Mouse (Mus musculus): ENCODE results near the gene Map3k11. TPM values are rescaled to one million over a fixed set of nuclear protein-coding genes. Genes with fewer than 3 reads are reported as not detected.

Map3k11 gene
- polyA plus RNA-seq, 1 experiment from 2014 or later, result 10.0 TPM

DNA sequence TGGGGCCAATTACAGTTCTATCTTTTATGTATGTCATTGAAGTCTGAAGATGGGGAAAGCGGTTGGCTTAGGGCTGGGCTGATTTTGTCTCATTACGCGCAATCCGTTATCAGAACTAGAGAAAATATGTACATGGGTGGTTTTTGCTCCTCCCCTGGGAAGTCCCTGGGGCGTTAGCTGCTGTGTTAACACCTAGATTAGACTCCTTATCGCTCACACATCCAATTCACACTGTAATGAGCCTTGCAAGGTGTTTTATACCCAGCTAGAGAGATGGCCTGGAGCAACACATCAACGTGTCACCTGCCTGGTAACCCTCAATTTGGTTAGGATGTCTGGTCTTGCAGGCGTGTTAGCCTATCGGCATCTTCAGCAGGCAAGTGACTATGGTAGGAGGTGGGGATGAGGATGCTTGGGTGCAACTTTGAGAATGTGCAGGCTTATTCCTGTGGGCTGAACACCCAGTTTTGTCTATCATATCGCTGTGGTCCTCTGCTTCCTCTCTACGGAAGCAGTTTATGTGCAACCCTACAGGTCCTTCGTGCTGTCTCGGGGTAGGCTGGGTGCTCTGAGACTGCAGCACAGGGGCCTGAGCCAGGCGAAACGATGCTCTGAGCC is 38.5 kb downstream of the Map3k11 start:
- Histone ChIP-seq H3K9ac (replicated peaks; ENCODE audit: low read depth, low read length) (peak overlapping the region; percentile 62), H3K27me3 (replicated peaks; ENCODE audit: control insufficient read depth, insufficient read depth, low read length) (no peaks in the 10 kb centered on the region), H3K27ac (ENCODE audit: low read length) (no peak overlapping the region), H3K4me2 (ENCODE audit: low read length) (peak overlapping the region; percentile 100), H3K4me1 (replicated peaks; ENCODE audit: control insufficient read depth, insufficient read depth, low read length) (peaks cover 60% of the 10 kb centered on the region), H3K36me3 (ENCODE audit: control insufficient read depth, insufficient read depth) (peaks cover 5% of the 10 kb centered on the region), H3K4me3 (replicated peaks; ENCODE audit: low read length) (peak overlapping the region; percentile 86), H3K9me3 (ENCODE audit: control insufficient read depth, low read length) (no peaks in the 10 kb centered on the region)
- WGBS, result 78% methylated on average over 15 of the region's 15 CpGs
- ATAC-seq, result no peak

DNA sequence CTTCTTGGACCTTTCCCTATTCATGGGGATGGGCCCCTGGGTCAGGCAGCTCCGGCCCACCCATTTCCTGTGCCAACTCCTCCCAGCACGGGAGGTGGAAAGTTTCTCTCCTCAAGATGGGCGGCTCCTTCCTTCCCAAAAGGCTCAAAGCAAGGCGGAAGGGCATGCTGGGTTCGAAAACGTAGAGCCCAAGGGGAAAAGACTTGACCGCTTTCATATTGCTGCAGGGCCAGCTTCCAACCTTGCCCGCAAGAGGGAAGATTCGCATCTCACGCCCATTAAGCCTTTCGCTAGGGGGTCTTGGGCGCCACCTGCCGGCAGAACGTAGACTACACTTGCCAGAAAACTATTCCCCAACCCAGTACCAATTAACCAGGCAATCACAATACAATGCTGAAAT is 39.2 kb downstream of the Map3k11 start:
- H3K27ac ChIP-seq (ENCODE audit: low read length), result peak overlapping the region; percentile 91; the same call in 1 of the 2 replicates
- peaks cover 60% of the 10 kb centered on the region for H3K4me1 ChIP-seq (replicated peaks; ENCODE audit: control insufficient read depth, insufficient read depth, low read length)
- H3K4me3 ChIP-seq (replicated peaks; ENCODE audit: low read length), result peak overlapping the region; percentile 86
- WGBS, result 4% methylated on average over 14 of the region's 14 CpGs
- peak overlapping the region; percentile 100 for H3K4me2 ChIP-seq (ENCODE audit: low read length)
- no peaks in the 10 kb centered on the region for H3K9me3 ChIP-seq (ENCODE audit: control insufficient read depth, low read length)
- no peak for ATAC-seq
- H3K27me3 ChIP-seq (replicated peaks; ENCODE audit: control insufficient read depth, insufficient read depth, low read length), result no peaks in the 10 kb centered on the region
- no peaks in the 10 kb centered on the region; the same call in none of the 2 replicates for H3K36me3 ChIP-seq (ENCODE audit: control insufficient read depth, insufficient read depth)
- peak overlapping the region; percentile 99 for H3K9ac ChIP-seq (replicated peaks; ENCODE audit: low read depth, low read length)

DNA sequence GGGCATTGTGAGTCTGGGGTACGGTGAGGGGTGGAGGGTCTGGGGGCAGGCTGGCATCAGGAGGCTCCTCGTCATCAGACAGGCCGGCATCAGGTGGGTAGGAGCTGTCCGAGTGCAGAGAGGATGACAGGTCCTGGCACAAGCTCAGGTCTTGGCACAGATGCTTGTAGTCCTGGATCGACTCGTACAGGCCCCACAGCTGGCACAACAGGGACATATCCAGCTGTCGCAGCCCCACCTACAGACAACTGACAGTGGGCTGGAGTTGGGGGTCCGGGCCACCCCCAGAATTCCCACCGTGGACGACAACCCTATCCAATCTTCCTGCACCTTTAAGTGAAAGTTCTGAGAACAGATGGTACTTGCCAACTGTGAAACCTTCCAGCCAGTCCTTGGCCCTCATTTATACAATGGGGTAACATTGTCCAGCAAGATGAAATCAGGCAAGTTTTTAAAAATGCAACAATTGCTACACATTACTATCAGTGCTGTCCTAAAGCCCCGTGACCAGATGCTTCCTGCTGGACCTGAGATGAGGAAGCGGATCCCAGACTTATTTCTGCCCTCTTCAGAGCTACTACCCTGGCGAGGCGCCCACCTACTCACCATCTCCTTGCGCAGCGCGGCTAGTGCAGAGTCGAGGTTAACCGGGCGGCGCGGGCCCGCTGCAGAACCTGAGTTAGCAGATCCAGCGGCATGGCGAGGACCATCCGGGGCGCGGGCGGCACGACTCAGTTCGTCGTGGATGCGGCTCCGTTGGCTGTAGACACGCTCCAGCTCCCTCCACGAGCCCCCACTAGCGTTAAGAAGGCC is 40.3 kb downstream of the Map3k11 start:
- Histone ChIP-seq H3K4me2 (ENCODE audit: low read length) (peak overlapping the region; percentile 100), H3K9me3 (ENCODE audit: control insufficient read depth, low read length) (no peaks in the 10 kb centered on the region), H3K27ac (ENCODE audit: low read length) (peak overlapping the region; percentile 91), H3K27me3 (replicated peaks; ENCODE audit: control insufficient read depth, insufficient read depth, low read length) (no peaks in the 10 kb centered on the region), H3K9ac (replicated peaks; ENCODE audit: low read depth, low read length) (peak overlapping the region; percentile 99), H3K4me1 (replicated peaks; ENCODE audit: control insufficient read depth, insufficient read depth, low read length) (peaks cover 60% of the 10 kb centered on the region), H3K4me3 (replicated peaks; ENCODE audit: low read length) (peak overlapping the region; percentile 86), H3K36me3 (ENCODE audit: control insufficient read depth, insufficient read depth) (no peaks in the 10 kb centered on the region; the same call in 1 of the 2 replicates)
- 5% methylated on average over 37 of the region's 37 CpGs for WGBS
- peak; percentile 34 for ATAC-seq

DNA sequence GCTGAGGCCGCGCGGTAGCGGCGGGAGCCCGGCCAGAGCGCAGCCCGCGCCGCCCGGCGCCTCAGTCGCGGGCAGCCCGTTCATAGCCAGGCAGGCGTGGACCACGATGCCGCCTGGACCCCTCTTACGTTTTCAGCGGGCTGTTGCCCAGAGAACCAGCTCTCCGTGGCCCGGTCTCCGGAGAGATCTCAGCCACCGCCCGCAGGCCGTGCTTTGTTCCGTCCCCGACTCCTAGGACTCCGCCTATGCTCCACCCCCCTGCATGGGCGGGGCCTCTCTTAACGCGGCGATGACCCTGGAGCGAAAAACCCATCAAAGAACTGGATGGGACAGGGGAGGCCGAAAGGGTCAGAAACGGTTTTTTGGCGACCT is 40.9 kb downstream of the Map3k11 start, which contains the start of gene Fam89b:
TSS of gene Fam89b (minus strand) at position 210 of the 372 bp plus-strand sequence.
- Histone ChIP-seq H3K4me1 (replicated peaks; ENCODE audit: control insufficient read depth, insufficient read depth, low read length) (peaks cover 60% of the 10 kb centered on the region), H3K9me3 (ENCODE audit: control insufficient read depth, low read length) (no peaks in the 10 kb centered on the region), H3K4me2 (ENCODE audit: low read length) (peak within 1 kb of the TSS; percentile 100), H3K36me3 (ENCODE audit: control insufficient read depth, insufficient read depth) (no peaks in the 10 kb centered on the region; the same call in 1 of the 2 replicates), H3K9ac (replicated peaks; ENCODE audit: low read depth, low read length) (peak within 1 kb of the TSS; percentile 99), H3K27me3 (replicated peaks; ENCODE audit: control insufficient read depth, insufficient read depth, low read length) (no peaks in the 10 kb centered on the region), H3K4me3 (replicated peaks; ENCODE audit: low read length) (peak within 1 kb of the TSS; percentile 86), H3K27ac (ENCODE audit: low read length) (peak within 1 kb of the TSS; percentile 91)
- ATAC-seq, result peak; percentile 88
- WGBS, result 0% methylated on average over 37 of the region's 37 CpGs

DNA sequence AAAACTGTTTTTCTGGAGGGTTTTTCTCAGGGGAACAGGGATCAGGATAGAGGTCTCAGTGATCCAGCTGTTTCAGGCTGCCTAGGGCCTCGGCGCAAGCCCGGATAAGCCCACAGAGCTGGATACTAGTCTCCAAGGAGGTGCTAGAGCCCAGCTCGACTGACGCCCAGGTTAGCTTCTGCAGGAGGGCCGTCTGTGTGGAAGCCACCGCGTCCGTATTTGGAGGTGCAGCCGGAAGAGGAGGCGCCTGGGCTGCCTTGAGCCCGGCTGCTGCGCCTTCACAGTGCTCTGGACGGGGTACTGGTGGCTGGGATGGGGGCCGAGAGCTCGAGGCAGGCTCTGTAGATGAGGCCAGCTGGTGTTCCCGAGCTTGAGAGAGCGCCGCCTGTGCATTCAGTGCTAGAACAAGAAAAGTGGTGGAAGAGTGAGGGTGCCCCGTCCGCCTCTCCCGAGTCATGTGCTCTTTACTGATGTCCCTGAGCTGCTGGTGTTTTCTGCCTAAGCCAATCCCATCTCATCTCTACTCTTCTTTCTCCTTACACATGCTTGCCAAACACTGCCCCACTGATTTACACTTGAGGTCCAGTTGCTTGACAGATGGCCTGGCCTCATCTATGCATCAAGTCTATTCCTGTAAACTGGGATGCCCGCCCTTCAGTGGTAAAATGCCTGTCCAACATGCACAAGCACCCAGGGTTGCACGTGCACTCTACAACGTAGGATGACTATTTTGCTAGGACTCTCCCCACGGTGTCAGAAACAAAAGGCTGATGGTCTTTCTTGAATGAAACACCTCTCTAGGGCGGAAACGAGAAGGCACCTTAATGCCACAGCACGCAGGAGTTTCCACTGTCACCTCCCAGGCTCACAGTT is 42.0 kb downstream of the Map3k11 start:
- H3K27ac ChIP-seq (ENCODE audit: low read length), result no peak overlapping the region
- 76% methylated on average over 29 of the region's 29 CpGs for WGBS
- peak overlapping the region; percentile 78 for H3K4me3 ChIP-seq (replicated peaks; ENCODE audit: low read length)
- H3K9me3 ChIP-seq (ENCODE audit: control insufficient read depth, low read length), result no peaks in the 10 kb centered on the region
- H3K4me1 ChIP-seq (replicated peaks; ENCODE audit: control insufficient read depth, insufficient read depth, low read length), result peaks cover 51% of the 10 kb centered on the region
- no peaks in the 10 kb centered on the region for H3K36me3 ChIP-seq (ENCODE audit: control insufficient read depth, insufficient read depth)
- no peaks in the 10 kb centered on the region for H3K27me3 ChIP-seq (replicated peaks; ENCODE audit: control insufficient read depth, insufficient read depth, low read length)
- H3K4me2 ChIP-seq (ENCODE audit: low read length), result peak overlapping the region; percentile 97
- peak overlapping the region; percentile 52 for H3K9ac ChIP-seq (replicated peaks; ENCODE audit: low read depth, low read length)
- no peak for ATAC-seq

DNA sequence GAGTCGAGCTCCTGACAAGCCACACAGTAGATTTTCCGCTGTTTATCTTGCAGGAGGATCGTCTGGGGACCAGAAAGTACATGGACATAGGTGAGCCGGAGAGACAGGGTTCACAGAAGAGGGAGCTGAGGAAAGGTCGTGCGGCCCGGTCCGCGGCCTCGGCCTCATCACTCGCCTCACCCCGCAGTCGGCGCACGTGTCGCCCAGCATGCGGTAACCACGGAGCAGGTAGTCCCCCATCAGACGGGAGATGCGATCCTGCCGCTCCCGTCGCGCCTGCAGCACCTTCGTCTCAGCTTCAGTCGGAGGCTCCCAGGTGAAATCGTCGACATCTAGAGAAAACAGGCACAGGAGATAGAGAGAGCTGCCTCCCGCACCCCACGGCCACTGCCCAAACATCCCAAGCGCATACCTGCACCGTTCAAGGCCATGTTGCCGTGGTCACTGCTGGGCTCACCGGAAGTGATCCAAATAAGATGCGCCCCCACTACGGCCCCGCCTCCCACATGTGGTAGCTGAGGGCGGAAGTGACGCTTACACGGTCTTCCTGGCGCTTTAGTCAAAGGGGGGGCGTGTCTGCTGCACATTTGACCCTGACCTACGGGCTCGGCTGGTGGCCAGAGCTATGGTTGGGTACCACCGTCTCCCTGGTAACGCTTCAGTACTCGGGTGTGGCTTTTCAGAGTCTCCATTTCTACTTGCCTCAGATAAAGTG is 42.9 kb downstream of the Map3k11 start:
- ATAC-seq, result peak; percentile 73
- Histone ChIP-seq H3K4me3 (replicated peaks; ENCODE audit: low read length) (peak overlapping the region; percentile 78), H3K9me3 (ENCODE audit: control insufficient read depth, low read length) (no peaks in the 10 kb centered on the region), H3K27ac (ENCODE audit: low read length) (no peak overlapping the region), H3K36me3 (ENCODE audit: control insufficient read depth, insufficient read depth) (no peaks in the 10 kb centered on the region), H3K9ac (replicated peaks; ENCODE audit: low read depth, low read length) (peak overlapping the region; percentile 52), H3K27me3 (replicated peaks; ENCODE audit: control insufficient read depth, insufficient read depth, low read length) (no peaks in the 10 kb centered on the region), H3K4me1 (replicated peaks; ENCODE audit: control insufficient read depth, insufficient read depth, low read length) (peaks cover 42% of the 10 kb centered on the region), H3K4me2 (ENCODE audit: low read length) (peak overlapping the region; percentile 97)
- 1% methylated on average over 47 of the region's 47 CpGs for WGBS

DNA sequence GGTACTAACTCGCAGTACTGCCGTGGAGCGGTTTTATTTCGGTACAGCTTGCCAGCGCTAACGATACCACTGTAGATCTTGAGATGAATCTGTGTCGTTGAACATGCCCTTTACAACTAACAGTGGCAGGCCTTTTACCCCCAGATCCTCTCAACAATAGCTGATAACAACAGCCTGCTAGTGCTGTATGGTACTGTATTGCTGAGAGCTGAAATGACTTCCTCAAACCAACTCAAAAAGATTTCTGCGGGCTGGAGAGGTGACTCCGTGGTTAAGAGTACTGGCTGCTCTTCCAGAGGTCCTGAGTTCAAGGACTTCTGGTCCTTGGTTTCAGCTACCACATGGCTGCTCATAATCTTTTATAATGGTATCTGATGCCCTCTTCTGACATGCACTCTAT is 45.8 kb downstream of the Map3k11 start:
- Histone ChIP-seq H3K27ac (ENCODE audit: low read length) (no peak overlapping the region), H3K36me3 (ENCODE audit: control insufficient read depth, insufficient read depth) (no peaks in the 10 kb centered on the region), H3K27me3 (replicated peaks; ENCODE audit: control insufficient read depth, insufficient read depth, low read length) (no peaks in the 10 kb centered on the region), H3K4me1 (replicated peaks; ENCODE audit: control insufficient read depth, insufficient read depth, low read length) (peaks cover 21% of the 10 kb centered on the region), H3K9me3 (ENCODE audit: control insufficient read depth, low read length) (no peaks in the 10 kb centered on the region), H3K9ac (replicated peaks; ENCODE audit: low read depth, low read length) (no peak overlapping the region), H3K4me2 (ENCODE audit: low read length) (no peak overlapping the region), H3K4me3 (replicated peaks; ENCODE audit: low read length) (no peak overlapping the region)
- ATAC-seq, result no peak
- 76% methylated on average over 9 of the region's 9 CpGs for WGBS

DNA sequence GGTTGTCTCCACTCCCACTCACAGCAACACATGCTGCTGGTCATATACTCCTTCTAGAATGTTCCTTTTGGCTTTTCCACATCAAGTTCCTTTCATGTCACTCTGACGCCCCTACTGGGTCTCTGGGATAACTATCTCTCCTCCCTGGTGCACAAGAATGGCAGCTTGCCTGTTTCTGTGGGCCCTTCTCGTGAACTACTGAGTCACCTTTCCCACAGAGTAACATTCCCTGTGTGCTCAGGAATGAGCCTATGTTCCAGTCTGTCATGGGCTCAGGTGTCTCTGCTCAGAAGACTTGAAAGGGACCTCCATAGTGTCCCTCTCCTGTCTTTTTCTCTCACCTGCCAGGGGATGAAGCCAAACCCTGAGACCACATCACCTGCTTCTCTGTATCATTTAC is 50.9 kb downstream of the Map3k11 start:
- H3K4me2 ChIP-seq (ENCODE audit: low read length), result no peak overlapping the region
- no peak overlapping the region for H3K9ac ChIP-seq (replicated peaks; ENCODE audit: low read depth, low read length)
- no peak for ATAC-seq
- H3K9me3 ChIP-seq (ENCODE audit: control insufficient read depth, low read length), result no peaks in the 10 kb centered on the region
- no peak overlapping the region for H3K4me3 ChIP-seq (replicated peaks; ENCODE audit: low read length)
- H3K27ac ChIP-seq (ENCODE audit: low read length), result no peak overlapping the region
- 0 out of 2 replicates have a peak, but pooled peaks cover 2% of the 10 kb centered on the region for H3K27me3 ChIP-seq (replicated peaks; ENCODE audit: control insufficient read depth, insufficient read depth, low read length)
- 59% methylated on average over 2 of the region's 2 CpGs for WGBS
- no peaks in the 10 kb centered on the region for H3K36me3 ChIP-seq (ENCODE audit: control insufficient read depth, insufficient read depth)
- peaks cover 31% of the 10 kb centered on the region for H3K4me1 ChIP-seq (replicated peaks; ENCODE audit: control insufficient read depth, insufficient read depth, low read length)
